Mouse (Mus musculus): Measurements from ENCODE around the gene Mogat2. TPM values are rescaled to one million over a fixed set of nuclear protein-coding genes. Genes with fewer than 3 reads are reported as not detected.

Mogat2 gene
- polyA plus RNA-seq, 1 experiment from 2014 or later = not detected

GRCm38 (mm10) chr7:99181619-99182431 lies 56.6 kb downstream of the Mogat2 start:
- POLR2A ChIA-PET = interaction anchor here (0.7 kb wide), 1 partner anchor 14 kb away, joined by 3 read pairs; no protein-coding TSS in a partner anchor

GRCm38 (mm10) chr7:99180162-99180561 lies 58.3 kb downstream of the Mogat2 start:
- H3K27me3 ChIP-seq = peaks cover 6% of the 10 kb centered on the region
- in situ Hi-C loops (cut with MboI; ENCODE audit: low pct_unique_long_range_greater_than_20kb) = no loop called here
- ATAC-seq = no peak
- CTCF ChIA-PET = interaction anchor here (1.1 kb wide), 1 partner anchor 29 kb away, joined by 4 read pairs; no protein-coding TSS in a partner anchor
- POLR2A ChIA-PET = interaction anchor here (0.6 kb wide), 1 partner anchor 249 kb away, joined by 3 read pairs; no protein-coding TSS in a partner anchor
- TF ChIP-seq CTCF (IDR thresholded peaks at IDR 0.05) = no peak
- DNase-seq (ENCODE audit: low read depth, low spot score) = no peak

More at GRCm38 (mm10) chr7:99181619-99182431, 56.6 kb downstream of the Mogat2 start:
- no peak for TF ChIP-seq CTCF (IDR thresholded peaks at IDR 0.05)
- H3K27me3 ChIP-seq = peaks cover 8% of the 10 kb centered on the region
- DNase-seq (ENCODE audit: low read depth, low spot score) = no peak
- no peak for ATAC-seq
- in situ Hi-C loops (cut with MboI; ENCODE audit: low pct_unique_long_range_greater_than_20kb) = no loop called here
- CTCF ChIA-PET = interaction anchor here (1.2 to 1.5 kb wide), 2 partner anchors 28 to 31 kb away, joined by 3 read pairs; no protein-coding TSS in a partner anchor

- CTCF ChIA-PET = no interaction called here
- no peak for ATAC-seq
- no peak for TF ChIP-seq CTCF (IDR thresholded peaks at IDR 0.05)
- DNase-seq (ENCODE audit: low read depth, low spot score) = no peak
- POLR2A ChIA-PET = no interaction called here
- peaks cover 6% of the 10 kb centered on the region for H3K27me3 ChIP-seq
- in situ Hi-C loops (cut with MboI; ENCODE audit: low pct_unique_long_range_greater_than_20kb) = no loop called here
Observed at GRCm38 (mm10) chr7:99179271-99179670, 59.1 kb downstream of the Mogat2 start.

- TF ChIP-seq CTCF (IDR thresholded peaks at IDR 0.05) = no peak
- in situ Hi-C loops (cut with MboI; ENCODE audit: low pct_unique_long_range_greater_than_20kb) = no loop called here
- peaks cover 6% of the 10 kb centered on the region for H3K27me3 ChIP-seq
- ATAC-seq (no peak), DNase-seq (ENCODE audit: low read depth, low spot score) (no peak)
- CTCF ChIA-PET = no interaction called here
- POLR2A ChIA-PET = no interaction called here
Observed at GRCm38 (mm10) chr7:99177386-99177785, 61.0 kb downstream of the Mogat2 start.

- no peak for DNase-seq (ENCODE audit: low read depth, low spot score)
- in situ Hi-C loops (cut with MboI; ENCODE audit: low pct_unique_long_range_greater_than_20kb) = no loop called here
- H3K27me3 ChIP-seq = peaks cover 6% of the 10 kb centered on the region
- ChIA-PET POLR2A (no interaction called here), CTCF (interaction anchor here (1.7 kb wide), 1 partner anchor 25 kb away, joined by 6 read pairs; no protein-coding TSS in a partner anchor)
- TF ChIP-seq CTCF (IDR thresholded peaks at IDR 0.05) = no peak
- ATAC-seq = no peak
Observed at GRCm38 (mm10) chr7:99175666-99176065, 62.8 kb downstream of the Mogat2 start.

- in situ Hi-C loops (cut with MboI; ENCODE audit: low pct_unique_long_range_greater_than_20kb) = no loop called here
- H3K27me3 ChIP-seq = peaks cover 6% of the 10 kb centered on the region
- CTCF ChIA-PET = interaction anchor here (1.7 kb wide), 1 partner anchor 24 kb away, joined by 6 read pairs; no protein-coding TSS in a partner anchor
- DNase-seq (ENCODE audit: low read depth, low spot score) (no peak), ATAC-seq (no peak)
- POLR2A ChIA-PET = no interaction called here
- no peak for TF ChIP-seq CTCF (IDR thresholded peaks at IDR 0.05)
Observed at GRCm38 (mm10) chr7:99175118-99175517, 63.3 kb downstream of the Mogat2 start.

GRCm38 (mm10) chr7:99174006-99174405 lies 64.4 kb downstream of the Mogat2 start:
- H3K27me3 ChIP-seq = peaks cover 6% of the 10 kb centered on the region
- no peak for TF ChIP-seq CTCF (IDR thresholded peaks at IDR 0.05)
- in situ Hi-C loops (cut with MboI; ENCODE audit: low pct_unique_long_range_greater_than_20kb) = no loop called here
- POLR2A ChIA-PET = no interaction called here
- ATAC-seq (no peak), DNase-seq (ENCODE audit: low read depth, low spot score) (no peak)
- CTCF ChIA-PET = interaction anchor here (1.1 to 1.7 kb wide), 2 partner anchors 8 to 23 kb away, joined by 3 to 6 read pairs; no protein-coding TSS in a partner anchor

GRCm38 (mm10) chr7:99172898-99173297 lies 65.5 kb downstream of the Mogat2 start:
- H3K27me3 ChIP-seq = peaks cover 3% of the 10 kb centered on the region
- CTCF ChIA-PET = no interaction called here
- no peak for TF ChIP-seq CTCF (IDR thresholded peaks at IDR 0.05)
- DNase-seq (ENCODE audit: low read depth, low spot score) = no peak
- POLR2A ChIA-PET = no interaction called here
- no peak for ATAC-seq
- in situ Hi-C loops (cut with MboI; ENCODE audit: low pct_unique_long_range_greater_than_20kb) = no loop called here

- ChIA-PET CTCF (no interaction called here), POLR2A (no interaction called here)
- no peaks in the 10 kb centered on the region for H3K27me3 ChIP-seq
- ATAC-seq (no peak), DNase-seq (ENCODE audit: low read depth, low spot score) (no peak)
- in situ Hi-C loops (cut with MboI; ENCODE audit: low pct_unique_long_range_greater_than_20kb) = no loop called here
- TF ChIP-seq CTCF (IDR thresholded peaks at IDR 0.05) = no peak
Observed at GRCm38 (mm10) chr7:99171730-99172463, 66.5 kb downstream of the Mogat2 start.

GRCm38 (mm10) chr7:99170519-99170918 lies 67.9 kb downstream of the Mogat2 start:
- ATAC-seq = no peak
- ChIA-PET CTCF (interaction anchor here (1.3 kb wide), 1 partner anchor 19 kb away, joined by 6 read pairs; no protein-coding TSS in a partner anchor), POLR2A (no interaction called here)
- no peak for DNase-seq (ENCODE audit: low read depth, low spot score)
- TF ChIP-seq CTCF (IDR thresholded peaks at IDR 0.05) = no peak
- in situ Hi-C loops (cut with MboI; ENCODE audit: low pct_unique_long_range_greater_than_20kb) = no loop called here
- no peaks in the 10 kb centered on the region for H3K27me3 ChIP-seq
